Mouse (Mus musculus) CD4-positive helper T cell, adult 2 months (primary cell): ENCODE measurements around the gene Olfr668.
"Not testable (repeated sequence)": the region's sequence is repeated elsewhere in the genome, so short reads cannot be mapped to it uniquely, and the experiment has no call there.

Experiments
- DNase-seq: peaks from one replicate; pipeline ENCODE4 v3.0.0-alpha.2; 2012; ENCODE audit warnings: low read depth, missing footprints, low spot score

Gene Olfr668

GRCm38 (mm10) chr7:104927957-104928356, at the start of gene Olfr668:
TSS of gene Olfr668 (minus strand) at chr7:104928057.
- no peak for DNase-seq

DNA sequence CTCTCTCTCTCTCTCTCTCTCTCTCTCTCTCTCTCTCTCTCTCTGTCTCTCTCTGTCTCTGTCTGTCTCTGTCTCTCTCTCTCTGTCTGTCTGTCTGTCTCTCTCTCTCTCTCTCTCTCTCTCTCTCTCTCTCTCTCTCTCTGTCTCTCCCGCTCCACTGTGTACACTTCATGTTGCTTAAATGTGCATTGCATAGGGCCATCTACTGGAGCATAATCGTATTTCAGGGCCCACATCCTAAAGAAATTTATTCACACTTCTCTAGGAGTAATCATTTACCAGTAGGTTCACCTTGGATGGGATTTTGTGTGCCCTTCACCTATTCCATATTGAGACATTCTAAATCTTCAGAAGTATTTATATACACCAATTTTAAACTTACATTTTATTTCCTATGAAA, 44.6 kb upstream of the Olfr668 start:
- DNase-seq = not testable (repeated sequence)

DNA sequence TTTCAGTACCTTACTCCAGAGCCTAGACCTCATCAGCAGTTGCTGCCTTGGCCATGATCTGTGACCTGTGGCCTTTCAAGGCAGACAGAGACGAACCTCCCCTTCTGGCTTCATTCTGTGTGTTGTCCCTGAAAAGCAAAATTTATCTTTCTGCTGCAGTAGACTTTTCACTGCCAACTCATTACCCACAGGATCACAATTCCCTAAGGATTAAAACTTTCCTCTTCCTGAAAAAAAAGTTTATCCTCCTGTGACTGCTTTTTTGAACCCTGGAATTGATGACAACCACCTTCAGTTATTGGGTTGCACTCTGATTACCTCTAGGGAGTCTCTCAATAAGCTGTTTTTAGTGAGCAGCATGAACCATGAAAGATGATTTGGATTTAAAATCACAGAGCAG, 34.7 kb upstream of the Olfr668 start, which contains the start of gene Olfr670:
Gene Olfr670, minus strand, starts transcription at position 101 of the 400 bp plus-strand sequence.
- no peak for DNase-seq

DNA sequence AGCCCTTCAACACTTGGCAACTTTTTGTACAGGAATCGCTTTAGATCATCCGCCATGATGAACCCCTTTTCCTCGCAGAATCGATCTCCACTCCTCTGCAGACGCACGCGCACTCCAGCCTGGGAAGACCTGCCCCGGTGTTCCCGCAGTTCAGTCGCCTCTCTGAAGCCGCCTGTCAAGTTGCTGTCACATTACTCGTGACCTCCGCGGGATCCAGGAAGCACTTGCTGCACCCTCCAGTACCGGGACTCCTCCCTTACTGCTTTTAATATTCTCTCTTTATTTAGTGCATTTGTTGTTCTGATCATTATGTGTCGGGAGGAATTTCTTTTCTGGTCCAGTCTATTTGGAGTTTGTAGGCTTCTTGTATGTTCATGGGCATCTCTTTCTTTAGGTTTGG, 22.4 kb upstream of the Olfr668 start:
- not testable (repeated sequence) for DNase-seq

DNA sequence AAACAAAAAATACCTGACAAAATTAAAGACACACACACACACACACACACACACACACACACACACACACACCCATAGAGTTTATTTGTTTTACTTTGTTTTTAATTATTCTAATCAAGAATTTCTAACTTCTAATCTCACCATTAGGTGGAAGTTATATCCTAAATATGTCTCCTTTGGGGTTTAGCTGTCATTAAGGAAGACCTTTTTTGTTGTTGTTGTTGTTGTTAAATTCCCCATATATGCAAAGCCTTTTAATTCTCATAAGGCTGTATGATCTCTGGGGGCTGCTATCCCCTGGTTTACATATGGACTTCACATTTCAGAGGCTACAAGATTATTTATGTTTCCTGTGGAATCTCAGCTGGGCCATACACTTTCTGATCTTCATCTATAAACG, 6.1 kb upstream of the Olfr668 start, which contains the start of gene Olfr669:
Gene Olfr669, plus strand, starts transcription at position 301 of the 400 bp plus-strand sequence.
- no peak for DNase-seq

GRCm38 (mm10) chr7:104921382-104921781, 6.5 kb downstream of the Olfr668 start, which contains the start of gene Olfr667:
TSS of gene Olfr667 (minus strand) at chr7:104921482.
- DNase-seq = no peak

DNA sequence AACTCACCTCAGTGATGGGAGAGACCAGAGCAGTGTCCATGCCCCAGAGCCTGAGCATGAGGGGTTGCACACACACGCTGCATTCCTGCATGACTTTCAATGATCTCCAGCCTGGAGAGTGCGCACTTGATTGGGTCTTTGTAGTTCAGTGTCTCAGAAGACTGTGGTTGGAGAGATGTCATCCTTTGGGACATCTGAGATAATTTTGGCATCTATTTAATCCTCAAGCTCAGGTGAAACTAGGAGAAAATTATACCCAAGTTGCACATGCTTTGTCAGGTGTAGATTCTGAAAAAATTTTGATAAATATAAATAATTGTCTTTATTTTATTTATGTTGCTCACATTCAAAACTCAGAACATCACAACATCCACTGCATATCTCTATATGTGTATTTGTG, 32.0 kb downstream of the Olfr668 start, which contains the start of gene Olfr666:
Gene Olfr666, minus strand, starts transcription at position 101 of the 400 bp plus-strand sequence.
- DNase-seq = no peak

GRCm38 (mm10) chr7:104877731-104878130, 50.1 kb downstream of the Olfr668 start, which contains the start of gene Olfr665:
TSS of gene Olfr665 (plus strand) at chr7:104878031.
- no peak for DNase-seq
